Comparison of ENCODE assay signal across 23 mouse cellular contexts in the genomic region with DNA sequence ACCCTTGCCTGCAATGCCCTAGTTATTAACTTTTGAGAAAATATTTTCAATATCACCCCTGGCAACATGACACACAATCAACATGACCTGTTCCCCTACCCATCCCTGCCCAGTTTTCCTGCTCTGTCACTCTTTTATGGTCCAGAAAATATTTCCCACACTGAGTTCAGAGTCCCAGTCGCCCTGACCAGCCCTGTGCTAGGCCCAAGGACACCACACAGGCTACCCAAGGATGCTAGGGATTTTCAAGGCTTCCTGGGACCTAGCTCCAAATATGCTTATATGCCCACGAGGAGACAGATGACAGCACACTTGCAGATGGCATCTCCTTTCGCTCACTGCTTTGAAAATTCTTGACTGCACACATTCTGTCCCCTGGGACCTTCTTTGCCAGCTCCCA. TPM values are rescaled to one million over a fixed set of nuclear protein-coding genes. Genes with fewer than 3 reads are reported as not detected.
DNase-seq lines count a peak whose midpoint lies in the region; ATAC-seq and TF ChIP-seq lines count a peak whose summit lies in the region.
"Had no signal": no experiment of that assay in that cellular context is flagged by ENCODE, and none has a peak within 500 bp of the region (broad histone marks: within the 10 kb centered on the region; RNA-seq: fewer than 3 reads in every experiment).

No protein-coding gene starts in this region.

- TF ChIP-seq RAD21 in MEL (IDR thresholded peaks at IDR 0.05; ENCODE audit: low read depth, low read length), result no peak

- TF ChIP-seq POLR2A in MEL (IDR thresholded peaks at IDR 0.05; ENCODE audit: control insufficient read depth in 1 of 2, insufficient read depth in 1 of 2, low read depth in 1 of 2, low read length in 2 of 2, poor library complexity in 1 of 2), result no peak

- no peaks in the 10 kb centered on the region for H3K9me3 ChIP-seq in MEL (replicated peaks; ENCODE audit: insufficient read depth, low read length)
- H3K9me3 ChIP-seq: embryonic facial prominence, embryonic 10.5 days; embryonic facial prominence, embryonic 13.5 days; forebrain, embryonic 12.5 days; forebrain, embryonic 15.5 days; hindbrain, embryonic 10.5 days; hindbrain, embryonic 13.5 days had no signal

- no peak overlapping the region; a peak in 1 of 4 replicates for H3K4me3 ChIP-seq in MEL (ENCODE audit: control insufficient read depth in 1 of 2, insufficient read depth in 1 of 2, low read depth in 2 of 2, low read length in 2 of 2)
- H3K4me3 ChIP-seq: embryonic facial prominence, embryonic 10.5 days; embryonic facial prominence, embryonic 13.5 days; erythroblast, embryonic 14.5 days; forebrain, embryonic 12.5 days; forebrain, embryonic 15.5 days; hindbrain, embryonic 10.5 days; hindbrain, embryonic 13.5 days had no signal

- DNase-seq in heart, adult 11 months, result peak; percentile 80
- no peak for DNase-seq in heart, postnatal 36 days
- DNase-seq in MEL (ENCODE audit: low read depth, low spot score), result no peak
- DNase-seq in adipocyte (ENCODE audit: low spot score), result peak; percentile 63
- DNase-seq in kidney, postnatal 4 days, result no peak
- DNase-seq: cerebellum, adult 11-12 months; cerebellum, adult 8-10 months; cerebellum, postnatal 10 days; cerebellum, postnatal 36 days; embryo, embryonic 11 days; gastrocnemius, postnatal 10 days; gastrocnemius, postnatal 36 days; kidney, adult 11 months; kidney, adult 8-10 months had no signal

- no peak for TF ChIP-seq EP300 in MEL (IDR thresholded peaks at IDR 0.05; ENCODE audit: low read depth in 1 of 2, low read length in 2 of 2)

- no peaks in the 10 kb centered on the region for H3K27me3 ChIP-seq in MEL (ENCODE audit: control insufficient read depth in 1 of 2, insufficient read depth in 2 of 2, low read length in 2 of 2)
- H3K27me3 ChIP-seq: embryonic facial prominence, embryonic 13.5 days; forebrain, embryonic 12.5 days; forebrain, embryonic 15.5 days; hindbrain, embryonic 13.5 days had no signal

- TF ChIP-seq CTCF in MEL (IDR thresholded peaks at IDR 0.05 in 2 of 3, conservative IDR thresholded peaks at IDR 0.05 in 1 of 3; ENCODE audit: control insufficient read depth in 1 of 3, insufficient read depth in 1 of 3, low read depth in 2 of 3, low read length in 3 of 3, poor library complexity in 1 of 3, severe bottlenecking in 1 of 3), result no peak

- no peak overlapping the region for H3K9ac ChIP-seq in MEL (ENCODE audit: control insufficient read depth, low read depth, low read length, poor library complexity, severe bottlenecking)
- H3K9ac ChIP-seq: embryonic facial prominence, embryonic 13.5 days; forebrain, embryonic 12.5 days; forebrain, embryonic 15.5 days; hindbrain, embryonic 13.5 days had no signal

- no peak for ATAC-seq in cerebellum, adult (ENCODE audit: insufficient number of reproducible peaks, low FRiP score, low TSS enrichment)
- ATAC-seq: forebrain, embryonic 15.5 days; hindbrain, embryonic 16.5 days had no signal

- peaks cover 13 to 23% of the 10 kb centered on the region in 2 experiments for H3K4me1 ChIP-seq in MEL (ENCODE audit: control insufficient read depth in 1 of 2, insufficient read depth in 2 of 2, low read length in 2 of 2)
- H3K4me1 ChIP-seq: embryonic facial prominence, embryonic 10.5 days; embryonic facial prominence, embryonic 13.5 days; forebrain, embryonic 12.5 days; forebrain, embryonic 15.5 days; hindbrain, embryonic 10.5 days; hindbrain, embryonic 13.5 days had no signal

- peak overlapping the region; percentile 57 for H3K27ac ChIP-seq in MEL (ENCODE audit: control insufficient read depth, low read depth, low read length)
- H3K27ac ChIP-seq: embryonic facial prominence, embryonic 10.5 days; embryonic facial prominence, embryonic 13.5 days; forebrain, embryonic 12.5 days; forebrain, embryonic 15.5 days; hindbrain, embryonic 10.5 days; hindbrain, embryonic 13.5 days had no signal

- no peaks in the 10 kb centered on the region for H3K79me2 ChIP-seq in MEL (ENCODE audit: control insufficient read depth, insufficient read depth, low read length, poor library complexity)

- peaks cover 0 to 17% of the 10 kb centered on the region in 2 experiments; a peak in 2 of 4 replicates for H3K36me3 ChIP-seq in MEL (ENCODE audit: control insufficient read depth in 1 of 2, insufficient read depth in 2 of 2, low read length in 2 of 2)
- H3K36me3 ChIP-seq: embryonic facial prominence, embryonic 10.5 days; embryonic facial prominence, embryonic 13.5 days; forebrain, embryonic 12.5 days; forebrain, embryonic 15.5 days; hindbrain, embryonic 10.5 days; hindbrain, embryonic 13.5 days had no signal

- intact Hi-C loops in heart, postnatal 36 days (cut with DNase I), result no loop called here

TF ChIP-seq in MEL, 35 proteins besides CTCF, POLR2A, EP300 and RAD21:
- TF ChIP-seq KAT2A (conservative IDR thresholded peaks at IDR 0.05; ENCODE audit: low read depth, low read length) (no peak), CHD2 (IDR thresholded peaks at IDR 0.05; ENCODE audit: low read length) (no peak), ZMIZ1 (IDR thresholded peaks at IDR 0.05; ENCODE audit: low read depth, low read length) (no peak), NELFE (IDR thresholded peaks at IDR 0.05; ENCODE audit: low read depth, low read length) (no peak), ZKSCAN1 (IDR thresholded peaks at IDR 0.05; ENCODE audit: low read depth, low read length) (no peak)

RNA-seq across cellular contexts. Expression of gene A630001G21Rik, which starts 0.6 kb away (rescaled TPM):
- under 1 TPM; 0.24 to 0.36 TPM for total RNA-seq in heart, postnatal 36 days (2021)
- 13.0 and 15.4 TPM in 2 replicates for total RNA-seq in MEL (2012; rRNA removed)
- 10 to 100 TPM in 1 of 2 experiments, not detected in 1; 24.0 TPM for polyA plus RNA-seq in MEL (2012; ENCODE audit: insufficient read depth in 1 of 2, insufficient read length in 2 of 2, low read depth in 1 of 2, low replicate concordance in 2 of 2, missing spikeins in 1 of 2)

RNA-seq across cellular contexts. Expression of gene Cab39, which starts 14.2 kb away (rescaled TPM):
- 100 to 1,000 TPM; 110 to 111 TPM for total RNA-seq in heart, postnatal 36 days (2021)
- 68.7 and 72.5 TPM in 2 replicates for total RNA-seq in MEL (2012; rRNA removed)
- 100 to 1,000 TPM in 1 of 2 experiments, 10 to 100 TPM in 1; 66.5 to 144 TPM for polyA plus RNA-seq in MEL (2012; ENCODE audit: insufficient read depth in 1 of 2, insufficient read length in 2 of 2, low read depth in 1 of 2, low replicate concordance in 2 of 2, missing spikeins in 1 of 2)

Comparison
In these comparisons a context has a peak if more than half of its experiments do, and no peak if none do; other contexts are left out.
1. DNase-seq: peak in heart, adult 11 months (single experiment) and adipocyte (single experiment); none in heart, postnatal 36 days (0 of 2), MEL (single experiment) and kidney, postnatal 4 days (0 of 2).
2. RNA of gene A630001G21Rik, which starts 0.6 kb away (total RNA-seq): 13.0 to 15.4 TPM in MEL; 0.24 to 0.36 TPM in heart, postnatal 36 days; every median in the first group is over 10 times any median in the second.